Mouse (Mus musculus) gastrocnemius, postnatal 36 days (tissue): Measurements from ENCODE around the gene Hist1h4a. TPM values are rescaled to one million over a fixed set of nuclear protein-coding genes. Genes with fewer than 3 reads are reported as not detected.
A peak's percentile ranks its signal among the peaks of the same experiment; 100 is the strongest.
"Not testable (repeated sequence)": the region's sequence is repeated elsewhere in the genome, so short reads cannot be mapped to it uniquely, and the experiment has no call there.

Experiments
- DNase-seq, 2 experiments: peaks; one replicate each; pipeline ENCODE4 v3.0.0; 2022
- intact Hi-C: fragments of 180-260 bp; cut with DNase I; formaldehyde crosslinking; loops from one replicate; pipeline ENCODE4 v1.15.1; 2025
- long read RNA-seq, 2 experiments: library from polyadenylated mRNA; stranded (forward); transcript quantifications; one replicate each; pipeline ENCODE4 v2.0.0; 2021
- total RNA-seq, 2 experiments: library from RNA; stranded (reverse); gene quantifications; 2 replicates each; pipeline ENCODE4 v1.2.3; 2021

Hist1h4a gene
- 1 to 10 TPM; 6.4 to 7.2 TPM for total RNA-seq
- long read RNA-seq, experiment 1 = 0 reads
- long read RNA-seq, experiment 2 = 0 reads

- intact Hi-C loops = no loop called here
Observed at GRCm38 (mm10) chr13:23760972-23761864, at the start of gene Hist1h4a. TSS of gene Hist1h4a (minus strand) at chr13:23761230.

GRCm38 (mm10) chr13:23806422-23807052 lies 45.5 kb upstream of the Hist1h4a start, which contains the start of gene Slc17a2:
TSS of gene Slc17a2 (plus strand) at chr13:23806993.
- intact Hi-C loops = no loop called here
- DNase-seq = no peak

More at GRCm38 (mm10) chr13:23760972-23761864, at the start of gene Hist1h4a:
- DNase-seq = peak; percentile 93 to 96

- intact Hi-C loops = no loop called here
- DNase-seq = no peak
Observed at GRCm38 (mm10) chr13:23804532-23804931, 43.5 kb upstream of the Hist1h4a start.

GRCm38 (mm10) chr13:23799405-23799804 lies 38.4 kb upstream of the Hist1h4a start:
- intact Hi-C loops = loop anchor here (10.0 kb wide), 1 partner anchor 495 kb away; no protein-coding TSS in a partner anchor
- no peak for DNase-seq

GRCm38 (mm10) chr13:23792520-23792919 lies 31.5 kb upstream of the Hist1h4a start:
- no peak for DNase-seq
- intact Hi-C loops = loop anchor here (10.0 kb wide), 1 partner anchor 502 kb away; no protein-coding TSS in a partner anchor

- intact Hi-C loops = no loop called here
- DNase-seq = no peak
Observed at GRCm38 (mm10) chr13:23779025-23779424, 18.0 kb upstream of the Hist1h4a start.

- intact Hi-C loops = no loop called here
- no peak for DNase-seq
Observed at GRCm38 (mm10) chr13:23778339-23778738, 17.3 kb upstream of the Hist1h4a start.

GRCm38 (mm10) chr13:23772561-23773313 lies 11.7 kb upstream of the Hist1h4a start:
- intact Hi-C loops = no loop called here
- no peak for DNase-seq

- DNase-seq, intact Hi-C loops: not testable (repeated sequence)
Observed at GRCm38 (mm10) chr13:23769613-23770012, 8.6 kb upstream of the Hist1h4a start, which contains the start of gene Trim38. TSS of gene Trim38 (plus strand) at chr13:23769913.

GRCm38 (mm10) chr13:23768834-23769397 lies 7.9 kb upstream of the Hist1h4a start:
- intact Hi-C loops = no loop called here
- DNase-seq = no peak

GRCm38 (mm10) chr13:23766772-23767171 lies 5.7 kb upstream of the Hist1h4a start:
- DNase-seq = no peak
- intact Hi-C loops = no loop called here

- intact Hi-C loops = no loop called here
- DNase-seq = no peak
Observed at GRCm38 (mm10) chr13:23765172-23765513, 4.1 kb upstream of the Hist1h4a start.

GRCm38 (mm10) chr13:23764324-23765171 lies 3.5 kb upstream of the Hist1h4a start:
- intact Hi-C loops = no loop called here
- no peak for DNase-seq

- peak; percentile 65 to 67 for DNase-seq
- intact Hi-C loops = no loop called here
Observed at GRCm38 (mm10) chr13:23763586-23764323, 2.7 kb upstream of the Hist1h4a start, which contains the start of gene Hist1h1a. TSS of gene Hist1h1a (plus strand) at chr13:23763666.

GRCm38 (mm10) chr13:23763242-23763585 lies 2.2 kb upstream of the Hist1h4a start:
- intact Hi-C loops = no loop called here
- no peak for DNase-seq

GRCm38 (mm10) chr13:23761871-23762821 lies 1.1 kb upstream of the Hist1h4a start, which contains the start of gene Hist1h3a:
TSS of gene Hist1h3a (minus strand) at chr13:23762386.
- peak in 1 of 2 experiments; percentile 46 for DNase-seq
- intact Hi-C loops = not testable (repeated sequence)

GRCm38 (mm10) chr13:23760240-23760971 lies 624 bp downstream of the Hist1h4a start:
- no peak for DNase-seq
- intact Hi-C loops = no loop called here
